Mouse (Mus musculus): ENCODE measurements around the gene Casc3.

DNA sequence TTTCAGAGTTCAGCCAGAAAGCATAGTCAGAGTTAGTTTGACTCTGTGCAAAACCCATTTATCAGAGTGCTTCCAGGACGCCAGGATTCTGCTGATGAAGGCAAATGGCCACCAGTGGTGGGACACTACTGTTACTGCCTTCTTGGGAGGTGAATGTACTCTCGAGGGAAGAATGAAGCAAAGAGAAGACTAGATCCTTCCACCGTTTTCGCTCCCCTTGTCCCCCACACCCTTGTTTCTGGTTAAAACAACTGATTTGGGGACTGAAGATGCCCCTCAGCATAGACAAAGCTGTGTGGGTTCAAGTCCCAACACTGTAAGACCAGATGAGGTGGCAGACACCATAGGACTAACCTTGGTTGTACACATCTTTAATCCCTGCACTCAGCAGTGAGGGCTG lies 20.6 kb upstream of the Casc3 start:
- TF ChIP-seq GATA1 (IDR thresholded peaks at IDR 0.05; ENCODE audit: low read length): no peak
- no peak for TF ChIP-seq TAL1 (IDR thresholded peaks at IDR 0.05; ENCODE audit: low read length)
